Mouse (Mus musculus) lung, postnatal 4 days (tissue): ENCODE measurements around the gene Cers6.
A peak's percentile ranks its signal among the peaks of the same experiment; 100 is the strongest.

ENCODE experiments used
- DNase-seq, 2 experiments: peaks; one replicate each; pipeline ENCODE4 v3.0.0; 2021

Gene Cers6

GRCm38 (mm10) chr2:68917524-68917923, 56.3 kb downstream of the Cers6 start:
- DNase-seq = no peak

GRCm38 (mm10) chr2:68924344-68924743, 63.1 kb downstream of the Cers6 start:
- no peak for DNase-seq

GRCm38 (mm10) chr2:68925542-68925941, 64.3 kb downstream of the Cers6 start:
- no peak for DNase-seq

- DNase-seq = no peak
Measured at GRCm38 (mm10) chr2:68926913-68927790, 65.9 kb downstream of the Cers6 start.

GRCm38 (mm10) chr2:68932240-68932639, 71.0 kb downstream of the Cers6 start:
- DNase-seq = no peak

- no peak for DNase-seq
Measured at GRCm38 (mm10) chr2:68932656-68933055, 71.4 kb downstream of the Cers6 start.

GRCm38 (mm10) chr2:68934651-68935050, 73.4 kb downstream of the Cers6 start:
- peak in 1 of 2 experiments; percentile 38 for DNase-seq

GRCm38 (mm10) chr2:68935721-68936294, 74.6 kb downstream of the Cers6 start:
- DNase-seq = no peak

- DNase-seq = no peak
Measured at GRCm38 (mm10) chr2:68936773-68937172, 75.5 kb downstream of the Cers6 start.

GRCm38 (mm10) chr2:68937833-68938232, 76.6 kb downstream of the Cers6 start:
- DNase-seq = no peak

- no peak for DNase-seq
Measured at GRCm38 (mm10) chr2:68944898-68945297, 83.7 kb downstream of the Cers6 start.

GRCm38 (mm10) chr2:68945976-68946375, 84.7 kb downstream of the Cers6 start:
- DNase-seq = no peak

- DNase-seq = no peak
Measured at GRCm38 (mm10) chr2:68946819-68947218, 85.6 kb downstream of the Cers6 start.

- no peak for DNase-seq
Measured at GRCm38 (mm10) chr2:68949137-68949536, 87.9 kb downstream of the Cers6 start.

GRCm38 (mm10) chr2:68949728-68950127, 88.5 kb downstream of the Cers6 start:
- DNase-seq = no peak

GRCm38 (mm10) chr2:68951706-68952105, 90.5 kb downstream of the Cers6 start:
- DNase-seq = no peak

GRCm38 (mm10) chr2:68953688-68954087, 92.4 kb downstream of the Cers6 start:
- no peak for DNase-seq

GRCm38 (mm10) chr2:68955496-68955895, 94.3 kb downstream of the Cers6 start:
- DNase-seq = no peak

- DNase-seq = no peak
Measured at GRCm38 (mm10) chr2:68956146-68956545, 94.9 kb downstream of the Cers6 start.

- DNase-seq = no peak
Measured at GRCm38 (mm10) chr2:68957831-68958230, 96.6 kb downstream of the Cers6 start.

GRCm38 (mm10) chr2:68959573-68959972, 98.3 kb downstream of the Cers6 start:
- DNase-seq = no peak

GRCm38 (mm10) chr2:68960060-68960459, 98.8 kb downstream of the Cers6 start:
- DNase-seq = no peak

GRCm38 (mm10) chr2:68960620-68961019, 99.4 kb downstream of the Cers6 start:
- no peak for DNase-seq

GRCm38 (mm10) chr2:68966360-68966759, 105.1 kb downstream of the Cers6 start:
- DNase-seq = no peak
